ENCODE assay signal across 31 mouse cellular contexts in genomic region chr9:73002177-73002576, GRCm38 (mm10). TPM values are rescaled to one million over a fixed set of nuclear protein-coding genes. Genes with fewer than 3 reads are reported as not detected.
A peak's percentile ranks its signal among the peaks of the same experiment; 100 is the strongest.
DNase-seq lines count a peak whose midpoint lies in the region; ATAC-seq and TF ChIP-seq lines count a peak whose summit lies in the region.
"Had no signal": no experiment of that assay in that cellular context is flagged by ENCODE, and none has a peak within 500 bp of the region (broad histone marks: within the 10 kb centered on the region; RNA-seq: fewer than 3 reads in every experiment).

No protein-coding gene starts in this region.

- TF ChIP-seq EP300 in liver, postnatal 0 days (IDR thresholded peaks at IDR 0.05; ENCODE audit: low read depth), result no peak

- no peak overlapping the region for H3K4me3 ChIP-seq in kidney, embryonic 16.5 days (ENCODE audit: low read length)
- no peak overlapping the region for H3K4me3 ChIP-seq in liver, embryonic 15.5 days (replicated peaks)
- no peak overlapping the region for H3K4me3 ChIP-seq in liver, embryonic 12.5 days
- no peak overlapping the region for H3K4me3 ChIP-seq in liver, postnatal 0 days (ENCODE audit: low read depth, low read length)
- H3K4me3 ChIP-seq: embryonic facial prominence, embryonic 15.5 days; heart, embryonic 12.5 days; hindbrain, embryonic 10.5 days; limb, embryonic 13.5 days; midbrain, embryonic 12.5 days; neural tube, embryonic 15.5 days had no signal

- 0 out of 2 replicates have a peak overlapping the region, but pooled peaks have one; percentile 23 for H3K9ac ChIP-seq in kidney, embryonic 16.5 days (replicated peaks; ENCODE audit: low read length)
- no peak overlapping the region for H3K9ac ChIP-seq in liver, embryonic 15.5 days
- H3K9ac ChIP-seq in liver, embryonic 12.5 days, result no peak overlapping the region
- H3K9ac ChIP-seq in liver, postnatal 0 days (replicated peaks), result no peak overlapping the region
- H3K9ac ChIP-seq: embryonic facial prominence, embryonic 15.5 days; heart, embryonic 12.5 days; limb, embryonic 13.5 days; midbrain, embryonic 12.5 days; neural tube, embryonic 15.5 days had no signal

- H3K27ac ChIP-seq in kidney, embryonic 16.5 days (ENCODE audit: low read length), result no peak overlapping the region
- H3K27ac ChIP-seq in liver, embryonic 15.5 days (replicated peaks), result peak overlapping the region; percentile 24; the same call in 1 of the 2 replicates
- H3K27ac ChIP-seq in liver, embryonic 12.5 days, result no peak overlapping the region
- H3K27ac ChIP-seq in liver, postnatal 0 days (ENCODE audit: low read depth), result peak overlapping the region; percentile 5
- H3K27ac ChIP-seq: embryonic facial prominence, embryonic 15.5 days; hindbrain, embryonic 10.5 days; limb, embryonic 13.5 days; midbrain, embryonic 12.5 days; neural tube, embryonic 15.5 days had no signal

- peaks cover 7% of the 10 kb centered on the region; the same call in 1 of the 2 replicates for H3K36me3 ChIP-seq in kidney, embryonic 16.5 days (ENCODE audit: insufficient read depth, low read length)
- peaks cover 8% of the 10 kb centered on the region for H3K36me3 ChIP-seq in liver, embryonic 15.5 days (replicated peaks)
- H3K36me3 ChIP-seq in liver, embryonic 12.5 days, result peaks cover 8% of the 10 kb centered on the region
- peaks cover 10% of the 10 kb centered on the region; the same call in 1 of the 2 replicates for H3K36me3 ChIP-seq in liver, postnatal 0 days (replicated peaks; ENCODE audit: insufficient read depth, low read length)

- no peaks in the 10 kb centered on the region for H3K27me3 ChIP-seq in kidney, embryonic 16.5 days (ENCODE audit: insufficient read depth, low read length)
- H3K27me3 ChIP-seq in liver, embryonic 15.5 days, result no peaks in the 10 kb centered on the region
- H3K27me3 ChIP-seq in liver, embryonic 12.5 days (replicated peaks), result no peaks in the 10 kb centered on the region
- H3K27me3 ChIP-seq in liver, postnatal 0 days (ENCODE audit: insufficient read depth, low read length), result no peaks in the 10 kb centered on the region
- H3K27me3 ChIP-seq: embryonic facial prominence, embryonic 15.5 days; heart, embryonic 12.5 days; limb, embryonic 13.5 days; midbrain, embryonic 12.5 days; neural tube, embryonic 15.5 days had no signal

- no peak overlapping the region for H3K4me2 ChIP-seq in kidney, embryonic 16.5 days (replicated peaks; ENCODE audit: low read depth, low read length)
- H3K4me2 ChIP-seq in liver, embryonic 15.5 days, result no peak overlapping the region
- H3K4me2 ChIP-seq in liver, embryonic 12.5 days, result no peak overlapping the region
- no peak overlapping the region for H3K4me2 ChIP-seq in liver, postnatal 0 days (ENCODE audit: low read depth, low read length)
- H3K4me2 ChIP-seq: embryonic facial prominence, embryonic 15.5 days; heart, embryonic 12.5 days; limb, embryonic 13.5 days; midbrain, embryonic 12.5 days; neural tube, embryonic 15.5 days had no signal

- no peaks in the 10 kb centered on the region for H3K9me3 ChIP-seq in kidney, embryonic 16.5 days (ENCODE audit: low read length)
- H3K9me3 ChIP-seq in liver, embryonic 15.5 days (replicated peaks), result no peaks in the 10 kb centered on the region
- no peaks in the 10 kb centered on the region for H3K9me3 ChIP-seq in liver, embryonic 12.5 days (replicated peaks)
- no peaks in the 10 kb centered on the region for H3K9me3 ChIP-seq in liver, postnatal 0 days (ENCODE audit: low read length)
- H3K9me3 ChIP-seq: embryonic facial prominence, embryonic 15.5 days; heart, embryonic 12.5 days; hindbrain, embryonic 10.5 days; limb, embryonic 13.5 days; midbrain, embryonic 12.5 days; neural tube, embryonic 15.5 days had no signal

- 67% methylated on average over 3 of the region's 3 CpGs for WGBS in kidney, embryonic 16.5 days
- 56% methylated on average over 3 of the region's 3 CpGs for WGBS in liver, embryonic 15.5 days (ENCODE audit: insufficient replicate concordance)
- WGBS in liver, embryonic 12.5 days (ENCODE audit: insufficient replicate concordance), result 60% methylated on average over 3 of the region's 3 CpGs
- WGBS in liver, postnatal 0 days (ENCODE audit: insufficient replicate concordance), result 66% methylated on average over 3 of the region's 3 CpGs

- ATAC-seq in kidney, embryonic 16.5 days (ENCODE audit: low FRiP score, low TSS enrichment), result no peak
- ATAC-seq in liver, embryonic 15.5 days (ENCODE audit: insufficient read depth), result no peak
- no peak for ATAC-seq in liver, embryonic 12.5 days
- peak; percentile 68 for ATAC-seq in liver, postnatal 0 days
- ATAC-seq: activated CD4-positive, CD25-positive, alpha-beta regulatory T cell, adult 4 months; forebrain, embryonic 14.5 days; hindbrain, embryonic 16.5 days had no signal

- peak; percentile 40 to 64 for DNase-seq in adrenal gland, adult (ENCODE audit: inconsistent age in 2 of 2, low spot score in 1 of 2)
- no peak for DNase-seq in adrenal gland, postnatal 4 days (ENCODE audit: low spot score in 2 of 2)
- DNase-seq in kidney, postnatal 10 days, result no peak
- peak; percentile 52 for DNase-seq in liver, postnatal 0 days
- DNase-seq in spleen, adult 12 weeks (ENCODE audit: low spot score), result no peak
- DNase-seq: cerebellum, adult 11 months; cerebellum, adult 9-11 months; gastrocnemius, postnatal 10 days; heart, adult 11 months; heart, postnatal 10 days; kidney, adult 18-20 months; lung, adult 2 months; lung, postnatal 14 days; right cerebral cortex, adult 18-20 months; right cerebral cortex, postnatal 4 days; thymus, postnatal 14 days had no signal

- H3K4me1 ChIP-seq in kidney, embryonic 16.5 days (ENCODE audit: insufficient read depth, low read length), result no peaks in the 10 kb centered on the region
- no peaks in the 10 kb centered on the region for H3K4me1 ChIP-seq in liver, embryonic 15.5 days (replicated peaks)
- no peaks in the 10 kb centered on the region for H3K4me1 ChIP-seq in liver, embryonic 12.5 days
- H3K4me1 ChIP-seq in liver, postnatal 0 days (ENCODE audit: insufficient read depth), result no peaks in the 10 kb centered on the region
- H3K4me1 ChIP-seq: embryonic facial prominence, embryonic 15.5 days; heart, embryonic 12.5 days; hindbrain, embryonic 10.5 days; limb, embryonic 13.5 days; midbrain, embryonic 12.5 days; neural tube, embryonic 15.5 days had no signal

- TF ChIP-seq CTCF in liver, postnatal 0 days (IDR thresholded peaks at IDR 0.05; ENCODE audit: low read depth), result no peak

RNA-seq across cellular contexts. Expression of gene Ccpg1, which starts 16.9 kb away (rescaled TPM):
- 10 to 100 TPM; 81.5 to 91.7 TPM for total RNA-seq in adrenal gland, postnatal 4 days (2021)
- 45.9 and 47.5 TPM in 2 replicates for polyA plus RNA-seq in kidney, embryonic 16.5 days (2015; fragmentation: Nextera tagmentation; extraction: Ambion mirVana)
- polyA plus RNA-seq in liver, embryonic 15.5 days (2015; fragmentation: Nextera tagmentation; extraction: Ambion mirVana), result 11.4 and 11.8 TPM in 2 replicates
- 12.6 and 13.0 TPM in 2 replicates for polyA plus RNA-seq in liver, embryonic 12.5 days (2016; fragmentation: Nextera tagmentation; extraction: Ambion mirVana)
- polyA plus RNA-seq in liver, postnatal 0 days (2015; fragmentation: Nextera tagmentation; extraction: Ambion mirVana), result 14.6 and 15.2 TPM in 2 replicates

RNA-seq across cellular contexts. Expression of gene Ccpg1os, which starts 17.0 kb away (rescaled TPM):
- total RNA-seq in adrenal gland, postnatal 4 days (2021), result 10 to 100 TPM; 14.1 to 15.1 TPM
- polyA plus RNA-seq in kidney, embryonic 16.5 days (2015; fragmentation: Nextera tagmentation; extraction: Ambion mirVana), result 19.5 and 23.7 TPM in 2 replicates
- polyA plus RNA-seq in liver, embryonic 15.5 days (2015; fragmentation: Nextera tagmentation; extraction: Ambion mirVana), result 2.4 and 2.5 TPM in 2 replicates
- 4.4 and 4.6 TPM in 2 replicates for polyA plus RNA-seq in liver, embryonic 12.5 days (2016; fragmentation: Nextera tagmentation; extraction: Ambion mirVana)
- polyA plus RNA-seq in liver, postnatal 0 days (2015; fragmentation: Nextera tagmentation; extraction: Ambion mirVana), result 4.8 and 5.4 TPM in 2 replicates

RNA-seq across cellular contexts. Expression of gene Pigb, which starts 38.0 kb away (rescaled TPM):
- total RNA-seq in adrenal gland, postnatal 4 days (2021), result 10 to 100 TPM; 18.8 to 20.4 TPM
- polyA plus RNA-seq in kidney, embryonic 16.5 days (2015; fragmentation: Nextera tagmentation; extraction: Ambion mirVana), result 15.4 and 19.9 TPM in 2 replicates
- polyA plus RNA-seq in liver, embryonic 15.5 days (2015; fragmentation: Nextera tagmentation; extraction: Ambion mirVana), result 4.3 and 4.6 TPM in 2 replicates
- polyA plus RNA-seq in liver, embryonic 12.5 days (2016; fragmentation: Nextera tagmentation; extraction: Ambion mirVana), result 8.0 and 8.3 TPM in 2 replicates
- polyA plus RNA-seq in liver, postnatal 0 days (2015; fragmentation: Nextera tagmentation; extraction: Ambion mirVana), result 2.9 and 3.1 TPM in 2 replicates

RNA-seq across cellular contexts. Expression of gene Rab27a, which starts 42.5 kb away (rescaled TPM):
- 10 to 100 TPM; 47.4 to 49.5 TPM for total RNA-seq in adrenal gland, postnatal 4 days (2021)
- 6.0 and 6.6 TPM in 2 replicates for polyA plus RNA-seq in kidney, embryonic 16.5 days (2015; fragmentation: Nextera tagmentation; extraction: Ambion mirVana)
- 6.6 and 7.5 TPM in 2 replicates for polyA plus RNA-seq in liver, embryonic 15.5 days (2015; fragmentation: Nextera tagmentation; extraction: Ambion mirVana)
- 4.8 and 5.2 TPM in 2 replicates for polyA plus RNA-seq in liver, embryonic 12.5 days (2016; fragmentation: Nextera tagmentation; extraction: Ambion mirVana)
- polyA plus RNA-seq in liver, postnatal 0 days (2015; fragmentation: Nextera tagmentation; extraction: Ambion mirVana), result 5.7 and 7.0 TPM in 2 replicates

RNA-seq across cellular contexts. Expression of gene Gm44503, which starts 43.5 kb away (rescaled TPM):
- not detected for total RNA-seq in adrenal gland, postnatal 4 days (2021)
- polyA plus RNA-seq in kidney, embryonic 16.5 days (2015; fragmentation: Nextera tagmentation; extraction: Ambion mirVana), result not detected in 2 replicates
- not detected in 2 replicates for polyA plus RNA-seq in liver, embryonic 15.5 days (2015; fragmentation: Nextera tagmentation; extraction: Ambion mirVana)
- polyA plus RNA-seq in liver, embryonic 12.5 days (2016; fragmentation: Nextera tagmentation; extraction: Ambion mirVana), result 0.13 TPM in 1 of 2 replicates, not detected in the other
- not detected in 2 replicates for polyA plus RNA-seq in liver, postnatal 0 days (2015; fragmentation: Nextera tagmentation; extraction: Ambion mirVana)
- total RNA-seq: gastrocnemius, postnatal 10 days; heart, postnatal 10 days; left cerebral cortex, postnatal 10 days; megakaryocyte, adult 5-6 weeks had no signal
- polyA plus RNA-seq: activated CD4-positive, CD25-positive, alpha-beta regulatory T cell, adult 4 months; embryonic facial prominence, embryonic 15.5 days; forebrain, embryonic 14.5 days; heart, embryonic 12.5 days; hindbrain, embryonic 10.5 days; hindbrain, embryonic 16.5 days; limb, embryonic 13.5 days; lung, adult 2 months; midbrain, embryonic 12.5 days; neural tube, embryonic 15.5 days; testis, adult 2 months had no signal

Comparison
In these comparisons a context has a peak if more than half of its experiments do, and no peak if none do; other contexts are left out.
1. DNase-seq: peak in adrenal gland, adult (2 of 2) and liver, postnatal 0 days (single experiment); none in adrenal gland, postnatal 4 days (0 of 2), kidney, postnatal 10 days (single experiment) and spleen, adult 12 weeks (single experiment).
2. H3K27ac ChIP-seq: peak in liver, embryonic 15.5 days (single experiment) and liver, postnatal 0 days (single experiment); none in kidney, embryonic 16.5 days (single experiment) and liver, embryonic 12.5 days (single experiment).